Mouse (Mus musculus) left cerebral cortex, postnatal 10 days (tissue): ENCODE results near the gene Chga. TPM values are rescaled to one million over a fixed set of nuclear protein-coding genes. Genes with fewer than 3 reads are reported as not detected.

Experiments used
- total RNA-seq, 2 experiments: library from RNA; stranded (reverse); gene quantifications; 2 replicates each; pipeline ENCODE4 v1.2.3; 2021

The Chga gene
- total RNA-seq, 2 experiments from 2014 or later, result 187 to 195 TPM

Other genes with a start within 250 kb of the Chga start
- 100 to 1,000 TPM; 118 to 124 TPM for gene Lgmn, start 115.2 kb upstream of the Chga start, total RNA-seq
- 10 to 100 TPM; 22.7 to 28.1 TPM for gene Golga5, start 85.8 kb upstream of the Chga start, total RNA-seq
- gene Itpk1, start 150.0 kb downstream of the Chga start, total RNA-seq, result 10 to 100 TPM; 90.5 to 90.8 TPM
- 10 to 100 TPM; 37.5 to 41.0 TPM for gene Moap1, start 188.7 kb downstream of the Chga start, total RNA-seq
- 1 to 10 TPM; 5.4 to 6.1 TPM for gene Tmem251, start 188.8 kb downstream of the Chga start, total RNA-seq
- gene Gm28051, start 202.8 kb downstream of the Chga start, total RNA-seq, result not detected
- 10 to 100 TPM; 10.9 to 15.4 TPM for gene Gon7, start 202.8 kb downstream of the Chga start, total RNA-seq
- 10 to 100 TPM; 32.3 to 35.0 TPM for gene Ubr7, start 203.0 kb downstream of the Chga start, total RNA-seq
- 10 to 100 TPM; 22.9 to 23.0 TPM for gene Gm20604, start 203.7 kb downstream of the Chga start, total RNA-seq